Mouse (Mus musculus) midbrain, postnatal 0 days (tissue): ENCODE results near the gene Tcf20. TPM values are rescaled to one million over a fixed set of nuclear protein-coding genes. Genes with fewer than 3 reads are reported as not detected.
A peak's percentile ranks its signal among the peaks of the same experiment; 100 is the strongest.

ENCODE experiments used
- ATAC-seq: fragments of 200-750 bp; cut with Nextera tagmentation; 2 replicates; pipeline ENCODE4 v1.8.0; 2017; ENCODE audit warnings: moderate number of reproducible peaks, mild to moderate bottlenecking, moderate TSS enrichment, moderate library complexity; ENCODE audit not compliant: low FRiP score
- DNase-seq: peaks from one replicate; pipeline ENCODE4 v3.0.0-alpha.2; 2015; ENCODE audit warnings: low spot score
- H3K27ac ChIP-seq: fragments of 300-500 bp; sonication (generic); 2 replicates; pipeline ENCODE4 v1.5.1; 2014; ENCODE audit warnings: low read depth, mild to moderate bottlenecking, low read length, mixed read lengths
- H3K27me3 ChIP-seq: fragments of 300-500 bp; sonication (generic); 2 replicates; pipeline ENCODE4 v1.6.1; 2014; ENCODE audit warnings: low read length, control low read depth, mixed read lengths; ENCODE audit not compliant: insufficient read depth
- H3K36me3 ChIP-seq: fragments of 300-500 bp; sonication (generic); 2 replicates; pipeline ENCODE4 v1.6.1; 2014; ENCODE audit warnings: low read length, control low read depth, mixed read lengths; ENCODE audit not compliant: insufficient read depth
- H3K4me1 ChIP-seq: fragments of 300-500 bp; sonication (generic); 2 replicates; pipeline ENCODE4 v1.6.1; 2014; ENCODE audit warnings: mild to moderate bottlenecking, control low read depth, antibody characterized with exemption, low read length, mixed read lengths; ENCODE audit not compliant: insufficient read depth
- H3K4me2 ChIP-seq: fragments of 300-500 bp; sonication (generic); 2 replicates; pipeline ENCODE4 v1.6.1; 2014; ENCODE audit warnings: low read depth, mild to moderate bottlenecking, low read length, mixed read lengths; ENCODE audit not compliant: poor library complexity, severe bottlenecking
- H3K4me3 ChIP-seq: fragments of 300-500 bp; sonication (generic); 2 replicates; pipeline ENCODE4 v1.5.1; 2014; ENCODE audit warnings: low read depth, mild to moderate bottlenecking, low read length, moderate library complexity
- H3K9ac ChIP-seq: fragments of 300-500 bp; sonication (generic); replicated peaks from 2 replicates; pipeline ENCODE4 v1.6.1; 2014; ENCODE audit warnings: mild to moderate bottlenecking, low read length, moderate library complexity, mixed read lengths; ENCODE audit not compliant: poor library complexity, severe bottlenecking
- H3K9me3 ChIP-seq: fragments of 300-500 bp; sonication (generic); 2 replicates; pipeline ENCODE4 v1.6.1; 2016; ENCODE audit warnings: low read length, control low read depth
- CTCF ChIP-seq: IDR thresholded peaks from 2 replicates; pipeline ENCODE4 v1.5.1; 2016; ENCODE audit warnings: antibody characterized with exemption, mild to moderate bottlenecking
- WGBS: fragments of 180-500 bp; shearing (Covaris S2); extraction: QIAGEN DNeasy Blood & Tissue Kit; methylation state at CpG from one replicate; pipeline ENCODE4 v1.1.7; 2014; 5-methylcytosine and 5-hydroxymethylcytosine counted together
- polyA plus RNA-seq: library from polyadenylated mRNA; unstranded; fragments of >200 nt; fragmentation: Nextera tagmentation; extraction: Ambion mirVana; gene quantifications from 2 replicates; pipeline ENCODE4 v1.2.1, GENCODE M21; 2015
- total RNA-seq: library from RNA; depleted of rRNA; stranded (reverse); fragments of >200 nt; gene quantifications from 2 replicates; pipeline ENCODE4 v1.2.3, GENCODE M21; 2014

Gene Tcf20
- total and polyA plus RNA-seq, 2 experiments from 2014 or later: 11.8 to 125 TPM

DNA sequence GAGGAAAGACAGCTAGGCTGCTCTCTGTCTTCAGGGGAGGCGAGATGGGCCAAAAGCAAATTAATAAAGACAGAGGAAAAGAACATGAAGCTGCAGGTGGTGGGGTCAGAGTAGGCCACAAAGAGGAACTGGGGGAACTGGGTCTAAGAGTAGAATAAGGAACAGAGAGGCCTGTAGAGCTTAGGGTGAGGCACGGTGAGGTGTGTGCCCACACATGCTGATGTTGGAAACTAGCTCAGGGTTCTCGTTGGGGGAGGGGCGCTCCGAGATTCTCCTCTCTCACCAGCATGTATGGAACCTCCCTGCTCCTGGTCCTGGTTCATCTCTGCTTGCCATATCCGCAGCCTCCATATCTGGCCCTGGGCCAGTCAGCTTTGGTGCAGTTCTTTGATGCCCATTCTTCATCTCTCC, 11.1 kb upstream of the Tcf20 start:
- peaks cover 37% of the 10 kb centered on the region for H3K4me1 ChIP-seq
- 84% methylated on average over 6 of the region's 6 CpGs for WGBS

DNA sequence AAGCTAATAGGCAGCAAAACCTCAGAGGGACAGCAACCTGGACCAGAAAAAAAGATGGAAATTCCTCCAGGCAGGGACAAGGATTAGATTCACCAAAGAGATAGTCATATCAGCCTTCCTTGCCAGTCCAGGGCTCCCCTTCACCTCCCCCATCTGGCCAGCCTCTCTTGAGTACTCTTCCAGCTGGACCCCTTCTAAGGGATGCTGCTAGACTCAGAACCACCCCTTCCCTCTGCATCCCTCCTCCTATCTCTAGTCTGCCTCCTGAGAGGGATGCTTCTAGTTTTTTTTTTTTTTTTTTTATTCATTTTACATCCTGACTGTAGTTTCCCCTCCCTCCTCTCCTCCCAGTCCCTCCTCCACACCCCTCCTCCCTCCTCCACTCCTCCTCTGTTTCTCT, 8.8 kb upstream of the Tcf20 start:
- ATAC-seq: no peak
- Histone ChIP-seq H3K27me3 (no peaks in the 10 kb centered on the region), H3K4me3 (no peak overlapping the region), H3K4me2 (no peak overlapping the region), H3K9me3 (no peaks in the 10 kb centered on the region), H3K9ac (no peak overlapping the region), H3K36me3 (no peaks in the 10 kb centered on the region), H3K27ac (no peak overlapping the region), H3K4me1 (peaks cover 21% of the 10 kb centered on the region; the same call in 1 of the 2 replicates)
- TF ChIP-seq CTCF: no peak
- no peak for DNase-seq

More for the DNA sequence above, 11.1 kb upstream of the Tcf20 start:
- no peak overlapping the region for H3K9ac ChIP-seq
- ATAC-seq (no peak), DNase-seq (no peak)
- H3K4me2 ChIP-seq: no peak overlapping the region
- TF ChIP-seq CTCF: no peak
- no peaks in the 10 kb centered on the region for H3K27me3 ChIP-seq
- H3K4me3 ChIP-seq: no peak overlapping the region
- no peak overlapping the region for H3K27ac ChIP-seq
- H3K36me3 ChIP-seq: no peaks in the 10 kb centered on the region
- H3K9me3 ChIP-seq: no peaks in the 10 kb centered on the region

DNA sequence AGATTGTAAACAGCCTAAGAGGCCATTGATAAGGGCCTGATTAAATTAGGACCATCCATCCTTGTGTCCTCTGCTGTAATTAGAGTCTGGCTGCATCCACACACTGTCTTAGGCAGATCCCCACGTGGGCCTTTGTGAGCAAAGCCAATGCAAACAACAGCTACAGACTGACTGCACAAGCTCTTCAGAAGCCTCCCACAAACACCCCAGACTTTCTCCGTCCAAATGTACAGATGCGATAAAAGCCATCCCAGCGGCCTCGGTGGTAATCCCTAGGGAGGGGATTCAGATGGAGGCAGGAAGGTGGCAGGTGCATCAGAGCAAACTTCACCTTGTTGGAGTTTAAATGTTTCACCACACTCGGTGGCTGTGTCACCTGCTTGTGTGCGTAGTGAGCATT, 7.6 kb upstream of the Tcf20 start:
- H3K36me3 ChIP-seq: no peaks in the 10 kb centered on the region
- no peaks in the 10 kb centered on the region for H3K9me3 ChIP-seq
- ATAC-seq (no peak), DNase-seq (peak; percentile 44)
- peak overlapping the region; percentile 62 for H3K27ac ChIP-seq
- WGBS: 36% methylated on average over 7 of the region's 7 CpGs
- 0 out of 2 replicates have a peak overlapping the region, but pooled peaks have one; percentile 13 for H3K9ac ChIP-seq
- no peak for TF ChIP-seq CTCF
- no peak overlapping the region for H3K4me2 ChIP-seq
- H3K27me3 ChIP-seq: no peaks in the 10 kb centered on the region
- peaks cover 21% of the 10 kb centered on the region; the same call in 1 of the 2 replicates for H3K4me1 ChIP-seq
- no peak overlapping the region for H3K4me3 ChIP-seq

DNA sequence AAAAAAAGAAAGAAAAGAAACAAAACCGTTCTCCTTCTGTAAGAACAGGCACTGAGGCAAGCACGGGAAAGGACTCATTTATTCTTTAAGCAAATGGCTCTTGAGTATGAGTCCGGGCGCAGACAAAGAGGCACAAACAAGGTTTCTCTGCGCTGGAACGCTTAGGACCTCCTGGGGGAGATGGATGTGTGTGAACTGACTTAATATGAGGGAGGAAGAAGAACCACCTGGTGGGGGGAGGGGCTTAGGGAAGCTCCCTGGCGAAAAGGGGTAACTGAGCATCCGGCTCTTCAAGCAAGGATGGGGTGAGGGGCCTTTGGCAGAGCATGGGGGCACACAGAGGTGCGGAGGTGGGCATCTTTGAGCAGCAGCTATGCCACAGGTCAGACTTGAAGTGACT, 5.2 kb upstream of the Tcf20 start:
- no peaks in the 10 kb centered on the region for H3K9me3 ChIP-seq
- no peaks in the 10 kb centered on the region for H3K36me3 ChIP-seq
- H3K27me3 ChIP-seq: no peaks in the 10 kb centered on the region
- no peak overlapping the region for H3K4me2 ChIP-seq
- no peak overlapping the region for H3K9ac ChIP-seq
- 42% methylated on average over 9 of the region's 9 CpGs for WGBS
- no peak overlapping the region for H3K4me3 ChIP-seq
- peaks cover 21% of the 10 kb centered on the region; the same call in 1 of the 2 replicates for H3K4me1 ChIP-seq
- DNase-seq (no peak), ATAC-seq (no peak)
- H3K27ac ChIP-seq: no peak overlapping the region
- TF ChIP-seq CTCF: no peak

DNA sequence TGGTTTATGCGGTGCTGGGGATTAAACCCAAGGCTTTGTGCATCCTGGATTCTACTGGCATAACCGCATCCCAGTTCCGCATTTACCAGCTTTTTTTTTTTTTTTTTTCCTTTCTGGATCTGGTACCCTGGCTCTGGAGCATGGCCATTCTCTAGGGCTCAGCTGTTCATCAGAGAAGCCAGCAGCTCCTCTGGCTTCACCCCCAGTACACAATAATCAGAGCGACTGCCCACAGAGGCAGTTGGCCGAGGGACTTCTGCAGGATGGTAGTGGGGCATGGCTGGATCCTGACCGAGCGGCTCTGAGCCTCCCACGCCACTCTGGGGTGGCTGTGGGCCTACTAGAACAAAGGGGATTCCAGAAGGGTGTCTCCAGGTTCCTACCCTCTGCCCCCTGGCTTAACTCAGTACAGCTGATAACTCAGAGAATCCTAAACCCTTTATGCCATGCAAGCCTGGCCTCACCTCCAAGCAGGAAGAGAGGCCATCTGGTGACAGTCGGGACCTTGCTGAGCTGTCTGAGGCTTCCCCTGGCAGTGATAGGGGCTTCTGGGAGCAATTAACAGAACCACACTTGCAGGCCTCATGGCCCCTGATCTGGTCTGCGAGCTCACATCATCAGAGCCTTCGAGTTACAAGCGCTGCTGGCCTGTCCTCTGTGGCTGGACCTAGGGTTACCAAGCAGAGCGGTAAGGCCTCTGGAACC, 4.6 kb upstream of the Tcf20 start:
- ATAC-seq: no peak
- Histone ChIP-seq H3K27me3 (no peaks in the 10 kb centered on the region), H3K9me3 (no peaks in the 10 kb centered on the region), H3K9ac (no peak overlapping the region), H3K4me2 (no peak overlapping the region), H3K36me3 (no peaks in the 10 kb centered on the region), H3K4me1 (peaks cover 20% of the 10 kb centered on the region; the same call in 1 of the 2 replicates), H3K4me3 (no peak overlapping the region), H3K27ac (no peak overlapping the region)
- TF ChIP-seq CTCF: no peak
- DNase-seq: peak; percentile 72
- 67% methylated on average over 13 of the region's 13 CpGs for WGBS

DNA sequence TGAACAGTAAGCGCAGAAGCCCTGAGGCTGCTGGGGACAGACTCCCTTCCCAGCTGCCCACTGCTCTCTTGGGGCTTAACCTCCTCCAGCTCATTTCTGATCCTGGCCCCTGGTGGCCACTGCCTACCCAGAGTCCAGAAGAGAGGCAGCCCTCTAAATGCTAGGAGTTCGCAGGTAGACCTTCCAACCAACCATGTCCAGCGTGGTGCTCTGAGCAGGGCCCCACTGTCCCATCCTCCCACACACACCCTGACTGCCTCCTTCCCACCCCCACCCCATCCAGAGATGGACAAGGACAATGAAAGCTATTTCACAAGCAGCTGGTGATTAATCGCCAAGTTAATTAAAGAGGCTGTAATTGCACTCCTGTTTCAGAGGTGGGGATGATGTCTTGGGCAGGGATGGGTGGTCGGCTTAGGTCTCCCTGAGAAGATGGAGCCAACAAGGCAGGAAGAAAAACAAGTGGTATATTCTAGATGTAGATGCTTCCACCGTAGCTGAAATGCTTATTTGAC, 1.6 kb upstream of the Tcf20 start:
- Histone ChIP-seq H3K4me2 (no peak overlapping the region), H3K4me3 (no peak overlapping the region), H3K9ac (no peak overlapping the region), H3K4me1 (peaks cover 17% of the 10 kb centered on the region; the same call in 1 of the 2 replicates), H3K36me3 (no peaks in the 10 kb centered on the region), H3K27me3 (no peaks in the 10 kb centered on the region), H3K27ac (no peak overlapping the region), H3K9me3 (no peaks in the 10 kb centered on the region)
- ATAC-seq: no peak
- WGBS: 69% methylated on average over 6 of the region's 6 CpGs
- 0 out of 2 replicates have a peak, but pooled peaks have one; percentile 13 for TF ChIP-seq CTCF
- DNase-seq: no peak
